Mouse (Mus musculus) heart, adult 2 months (tissue): ENCODE results near the gene Olfr1416.

Source experiments
- CTCF ChIP-seq: fragments of 200-600 bp; IDR thresholded peaks from 2 replicates; pipeline ENCODE4 v1.8.1; 2022; ENCODE audit warnings: antibody characterized with exemption, mild to moderate bottlenecking, moderate library complexity
- POLR2A ChIP-seq: fragments of 200-500 bp; IDR thresholded peaks from 2 replicates; pipeline ENCODE4 v1.6.1; 2011; ENCODE audit warnings: mild to moderate bottlenecking, low read depth, low read length, control low read depth; ENCODE audit not compliant: insufficient read depth

GRCm38 (mm10) chr1:92453751-92454445 is 31.0 kb downstream of the Olfr1416 start:
- TF ChIP-seq CTCF (peak; percentile 85), POLR2A (no peak)
